Mouse (Mus musculus): Measurements from ENCODE around the gene Tekt2.

GRCm38 (mm10) chr4:126306058-126306457 lies 19.4 kb downstream of the Tekt2 start:
- TF ChIP-seq ZC3H11A (IDR thresholded peaks at IDR 0.05; ENCODE audit: borderline replicate concordance, low read depth, low read length) = no peak
- TF ChIP-seq CHD2 (IDR thresholded peaks at IDR 0.05; ENCODE audit: low read depth, low read length) = no peak
- no peak for TF ChIP-seq MAFK (IDR thresholded peaks at IDR 0.05; ENCODE audit: insufficient read depth, low read depth, low read length)
- TF ChIP-seq HCFC1 (IDR thresholded peaks at IDR 0.05; ENCODE audit: borderline replicate concordance, insufficient read depth, low read length) = no peak

All from ES-E14 (cell line).